Mouse (Mus musculus): ENCODE measurements around the gene Traf5.

- TF ChIP-seq CTCF (IDR thresholded peaks at IDR 0.05; ENCODE audit: borderline replicate concordance, extremely low read depth, insufficient read depth, insufficient read length) (no peak), POLR2A (IDR thresholded peaks at IDR 0.05; ENCODE audit: borderline replicate concordance, extremely low read depth, insufficient read depth, insufficient read length, poor library complexity, severe bottlenecking) (no peak)
Observed at GRCm38 (mm10) chr1:191987481-191987769, 104.9 kb downstream of the Traf5 start.

Data from brain, embryonic 14.5 days (tissue).